Mouse (Mus musculus) hindbrain, postnatal 0 days (tissue): ENCODE results near the gene Gbp10. TPM values are rescaled to one million over a fixed set of nuclear protein-coding genes. Genes with fewer than 3 reads are reported as not detected.
A peak's percentile ranks its signal among the peaks of the same experiment; 100 is the strongest.
"Not testable (repeated sequence)": the region's sequence is repeated elsewhere in the genome, so short reads cannot be mapped to it uniquely, and the experiment has no call there.

Experiments used
- ATAC-seq: fragments of 200-750 bp; cut with Nextera tagmentation; 2 replicates; pipeline ENCODE4 v1.8.0; 2017; ENCODE audit warnings: mild to moderate bottlenecking, moderate TSS enrichment, moderate library complexity
- DNase-seq: peaks from one replicate; pipeline ENCODE4 v3.0.0-alpha.2; 2015; ENCODE audit warnings: low spot score
- H3K27ac ChIP-seq: fragments of 300-500 bp; sonication (generic); 2 replicates; pipeline ENCODE4 v1.5.1; 2014; ENCODE audit warnings: mild to moderate bottlenecking
- H3K27me3 ChIP-seq: fragments of 300-500 bp; sonication (generic); 2 replicates; pipeline ENCODE4 v1.6.1; 2014; ENCODE audit warnings: low read length, mixed read lengths; ENCODE audit not compliant: insufficient read depth
- H3K36me3 ChIP-seq: fragments of 300-500 bp; sonication (generic); 2 replicates; pipeline ENCODE4 v1.6.1; 2014; ENCODE audit warnings: low read length, mixed read lengths; ENCODE audit not compliant: insufficient read depth
- H3K4me1 ChIP-seq: fragments of 300-500 bp; sonication (generic); 2 replicates; pipeline ENCODE4 v1.6.1; 2014; ENCODE audit warnings: antibody characterized with exemption, low read length, mixed read lengths; ENCODE audit not compliant: insufficient read depth
- H3K4me2 ChIP-seq: fragments of 300-500 bp; sonication (generic); 2 replicates; pipeline ENCODE4 v1.6.1; 2014; ENCODE audit warnings: low read depth, mild to moderate bottlenecking, low read length, moderate library complexity, mixed read lengths
- H3K4me3 ChIP-seq: fragments of 300-500 bp; sonication (generic); 2 replicates; pipeline ENCODE4 v1.5.1; 2014; ENCODE audit warnings: low read length
- H3K9ac ChIP-seq: fragments of 300-500 bp; sonication (generic); replicated peaks from 2 replicates; pipeline ENCODE4 v1.6.1; 2014; ENCODE audit warnings: mild to moderate bottlenecking, low read length, moderate library complexity, mixed read lengths
- H3K9me3 ChIP-seq: fragments of 300-500 bp; sonication (generic); 2 replicates; pipeline ENCODE4 v1.6.1; 2016; ENCODE audit warnings: low read length, mixed read lengths
- CTCF ChIP-seq: IDR thresholded peaks from 2 replicates; pipeline ENCODE4 v1.5.1; 2016; ENCODE audit warnings: antibody characterized with exemption, control low read depth, low read depth
- WGBS: fragments of 180-500 bp; shearing (Covaris S2); extraction: QIAGEN DNeasy Blood & Tissue Kit; methylation state at CpG from one replicate; pipeline ENCODE4 v1.1.7; 2014; 5-methylcytosine and 5-hydroxymethylcytosine counted together
- polyA plus RNA-seq: library from polyadenylated mRNA; unstranded; fragments of >200 nt; fragmentation: Nextera tagmentation; extraction: Ambion mirVana; gene quantifications from 2 replicates; pipeline ENCODE4 v1.2.1, GENCODE M21; 2015
- total RNA-seq: library from RNA; depleted of rRNA; stranded (reverse); fragments of >200 nt; gene quantifications from 2 replicates; pipeline ENCODE4 v1.2.3, GENCODE M21; 2014; rRNA removed

The Gbp10 gene
- 1.6 and 1.9 TPM in 2 replicates for total RNA-seq
- polyA plus RNA-seq, result 0.55 and 0.61 TPM in 2 replicates

DNA sequence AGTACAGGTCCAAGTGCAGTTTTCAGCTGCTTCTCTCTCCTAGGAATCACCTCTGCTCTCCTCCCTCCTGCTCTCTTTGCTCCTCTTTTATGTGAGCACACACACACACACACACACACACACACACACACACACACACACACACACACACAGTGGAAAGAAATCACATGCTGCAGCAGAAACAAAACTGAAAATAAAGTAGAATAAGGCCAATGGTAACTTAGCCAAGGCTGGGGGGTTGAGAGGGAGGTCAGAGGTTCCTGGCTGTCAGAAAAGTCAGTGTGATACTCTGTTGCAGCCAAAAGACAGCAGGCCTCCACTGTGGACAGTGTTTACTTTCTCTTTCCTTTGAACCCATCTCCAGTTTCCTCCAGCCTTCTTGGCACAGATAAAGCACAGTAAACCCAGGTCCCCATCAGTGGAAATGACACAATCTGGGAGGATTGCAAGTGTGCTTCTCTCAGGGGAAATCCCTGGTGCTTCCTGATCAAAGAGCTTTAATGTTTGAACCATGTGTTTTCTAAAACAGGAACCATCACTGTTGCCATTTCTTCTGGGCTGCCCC is at the start of gene Gbp10:
Gene Gbp10 (minus strand): TSS at position 51 of the 565 bp plus-strand sequence.
- not testable (repeated sequence) for H3K4me2 ChIP-seq, H3K36me3 ChIP-seq, H3K4me1 ChIP-seq, H3K4me3 ChIP-seq, H3K27ac ChIP-seq, H3K9me3 ChIP-seq, H3K9ac ChIP-seq, H3K27me3 ChIP-seq
- ATAC-seq, result peak; percentile 61; the same call in 1 of the 2 replicates
- DNase-seq, result peak; percentile 39

DNA sequence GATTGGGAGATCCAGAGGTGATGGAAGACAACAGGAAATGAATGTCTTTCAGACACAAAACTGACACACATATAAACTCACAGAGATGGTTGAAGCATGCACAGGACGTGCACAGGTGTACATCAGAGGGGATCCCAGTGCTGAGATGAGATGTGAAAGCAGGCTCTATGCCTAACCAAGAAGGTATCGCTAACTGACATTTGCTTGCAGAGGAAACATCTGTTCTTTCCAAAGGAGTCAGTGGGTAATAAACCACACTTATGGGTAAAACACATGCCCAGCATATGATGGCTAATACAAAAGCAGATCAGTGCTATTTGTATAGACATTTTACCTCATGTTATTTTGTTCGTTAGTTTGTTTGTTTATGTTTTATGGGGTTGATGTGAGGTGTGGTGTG is 21.3 kb upstream of the Gbp10 start:
- not testable (repeated sequence) for H3K27me3 ChIP-seq, DNase-seq, ATAC-seq, H3K9me3 ChIP-seq, H3K4me3 ChIP-seq, H3K9ac ChIP-seq, H3K4me2 ChIP-seq, H3K36me3 ChIP-seq, H3K4me1 ChIP-seq, H3K27ac ChIP-seq
- WGBS, result no CpG with 5 or more reads among the region's 3 CpGs

DNA sequence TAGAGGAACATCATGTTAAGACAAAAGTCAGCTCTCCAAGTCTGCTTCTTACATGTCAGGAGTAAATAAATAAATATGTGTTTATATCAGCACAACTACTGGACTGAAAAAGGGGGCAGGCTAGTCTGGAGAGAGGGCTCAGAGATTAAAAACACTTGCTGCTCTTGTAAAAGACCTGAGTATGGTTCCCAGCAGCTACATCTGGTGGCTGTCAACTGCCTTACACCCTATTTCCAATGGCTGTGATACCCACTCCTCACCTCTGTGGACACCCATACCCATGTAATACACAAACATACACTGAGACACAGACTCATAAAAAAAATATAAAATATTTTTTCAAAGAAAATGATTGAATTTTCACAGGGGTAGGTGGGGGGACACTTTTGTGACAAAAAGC is 13.2 kb upstream of the Gbp10 start:
- Histone ChIP-seq H3K4me1 (no peaks in the 10 kb centered on the region), H3K9me3 (no peaks in the 10 kb centered on the region), H3K4me2 (no peak overlapping the region), H3K4me3 (no peak overlapping the region), H3K27me3 (no peaks in the 10 kb centered on the region), H3K9ac (no peak overlapping the region), H3K36me3 (no peaks in the 10 kb centered on the region), H3K27ac (no peak overlapping the region)
- no peak for DNase-seq
- TF ChIP-seq CTCF, result peak; percentile 44
- no peak for ATAC-seq

DNA sequence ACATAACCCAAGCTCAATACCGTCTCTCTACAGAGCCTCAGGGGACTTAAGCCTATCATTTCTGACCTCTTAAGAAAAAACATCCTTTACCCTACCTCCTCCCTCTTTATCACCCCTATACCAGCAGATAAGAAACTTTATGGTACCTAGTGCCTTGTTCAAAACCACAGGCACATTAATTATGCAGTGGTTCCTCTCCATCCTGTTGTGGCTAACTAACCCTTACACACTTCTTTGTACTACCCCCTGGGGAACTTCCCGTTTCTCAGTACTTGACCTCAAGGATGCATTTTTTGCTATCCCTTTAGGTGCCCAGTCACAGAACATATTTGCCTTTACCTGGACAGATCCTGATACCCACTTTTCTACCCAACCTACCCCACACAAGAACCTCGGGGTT is 5.4 kb upstream of the Gbp10 start:
- not testable (repeated sequence) for H3K9ac ChIP-seq, H3K27ac ChIP-seq, H3K36me3 ChIP-seq, H3K4me3 ChIP-seq, H3K4me1 ChIP-seq, H3K27me3 ChIP-seq, H3K9me3 ChIP-seq, DNase-seq, ATAC-seq, H3K4me2 ChIP-seq
- WGBS, result 78% methylated on average over 3 of the region's 3 CpGs

DNA sequence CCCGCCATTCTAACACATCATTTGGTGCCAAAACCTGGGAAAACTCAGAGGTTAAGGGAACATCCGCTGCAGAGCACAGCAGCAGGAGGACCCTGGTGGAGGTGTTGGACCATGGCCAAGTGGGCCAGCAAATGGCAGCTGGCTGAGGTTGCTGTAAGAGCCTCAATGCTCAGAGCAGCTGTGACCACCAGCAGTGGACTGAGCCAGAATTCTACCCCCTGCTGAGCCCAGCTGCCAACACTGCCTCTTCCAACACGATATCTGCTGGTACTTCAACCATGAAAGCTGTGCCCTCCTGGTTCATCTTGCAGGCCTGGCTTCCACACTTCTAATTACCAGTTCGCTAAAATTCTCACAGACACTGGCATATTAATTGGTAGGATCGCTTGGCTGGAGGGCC is 1.6 kb upstream of the Gbp10 start:
- peak; percentile 91 for ATAC-seq
- H3K9me3 ChIP-seq, H3K4me3 ChIP-seq, H3K9ac ChIP-seq, H3K27me3 ChIP-seq, H3K4me2 ChIP-seq, H3K27ac ChIP-seq, H3K36me3 ChIP-seq, H3K4me1 ChIP-seq: not testable (repeated sequence)
- DNase-seq, result peak; percentile 54
- WGBS, result 48% methylated on average over 5 of the region's 5 CpGs

DNA sequence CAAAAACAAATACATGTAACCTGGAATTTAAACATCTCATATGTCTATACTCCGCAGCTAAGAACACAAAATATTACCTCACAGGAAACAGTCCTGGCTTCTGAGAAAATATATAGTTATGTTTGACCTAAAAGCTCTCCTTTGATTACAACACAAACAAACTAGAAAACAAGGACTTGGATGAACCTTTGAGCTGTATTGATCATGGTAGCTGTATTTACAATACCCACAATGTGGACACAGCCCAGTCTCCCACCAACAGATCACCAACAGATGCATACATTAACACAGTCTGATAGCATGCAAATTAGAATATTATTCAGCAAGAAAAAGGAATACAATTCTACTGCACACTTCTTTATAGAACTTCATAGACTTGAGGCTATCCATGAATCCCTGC is 931 bp downstream of the Gbp10 start:
- 93% methylated on average over 1 of the region's 1 CpGs for WGBS
- not testable (repeated sequence) for H3K4me2 ChIP-seq

DNA sequence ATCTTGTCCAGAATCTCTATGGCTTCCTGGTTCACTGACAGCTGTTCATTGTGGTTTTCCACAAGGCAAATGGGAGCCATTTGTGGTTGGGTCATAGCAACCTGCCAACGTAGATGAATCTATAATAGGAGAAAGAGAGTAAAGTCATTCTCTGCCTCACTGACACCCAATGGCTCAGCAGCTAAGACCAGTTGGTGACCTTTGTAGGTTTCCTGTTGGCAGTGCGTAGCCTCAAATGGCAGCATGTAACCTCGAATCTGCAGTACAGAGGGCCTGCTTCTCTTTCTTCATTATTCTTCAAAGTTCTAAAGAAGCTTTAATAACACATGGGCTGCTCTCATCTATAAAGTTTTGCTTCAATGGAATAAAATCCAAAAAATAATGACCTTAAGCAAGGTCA is 3.3 kb downstream of the Gbp10 start:
- DNase-seq, H3K4me2 ChIP-seq, H3K36me3 ChIP-seq, H3K27me3 ChIP-seq, H3K9ac ChIP-seq, H3K4me3 ChIP-seq, H3K4me1 ChIP-seq, ATAC-seq, H3K9me3 ChIP-seq, H3K27ac ChIP-seq: not testable (repeated sequence)
- WGBS, result 66% methylated on average over 3 of the region's 3 CpGs

More for the DNA sequence above, 931 bp downstream of the Gbp10 start:
- not testable (repeated sequence) for H3K4me3 ChIP-seq, H3K4me1 ChIP-seq, H3K9ac ChIP-seq, H3K9me3 ChIP-seq, DNase-seq, ATAC-seq, H3K27ac ChIP-seq, H3K27me3 ChIP-seq, H3K36me3 ChIP-seq

DNA sequence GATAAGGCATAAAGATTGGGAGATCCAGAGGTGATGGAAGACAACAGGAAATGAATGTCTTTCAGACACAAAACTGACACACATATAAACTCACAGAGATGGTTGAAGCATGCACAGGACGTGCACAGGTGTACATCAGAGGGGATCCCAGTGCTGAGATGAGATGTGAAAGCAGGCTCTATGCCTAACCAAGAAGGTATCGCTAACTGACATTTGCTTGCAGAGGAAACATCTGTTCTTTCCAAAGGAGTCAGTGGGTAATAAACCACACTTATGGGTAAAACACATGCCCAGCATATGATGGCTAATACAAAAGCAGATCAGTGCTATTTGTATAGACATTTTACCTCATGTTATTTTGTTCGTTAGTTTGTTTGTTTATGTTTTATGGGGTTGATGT is 30.4 kb downstream of the Gbp10 start:
- H3K9me3 ChIP-seq, H3K9ac ChIP-seq, H3K4me2 ChIP-seq, H3K4me1 ChIP-seq, DNase-seq, H3K36me3 ChIP-seq, H3K4me3 ChIP-seq, ATAC-seq, H3K27ac ChIP-seq, H3K27me3 ChIP-seq: not testable (repeated sequence)
- WGBS, result no CpG with 5 or more reads among the region's 3 CpGs

DNA sequence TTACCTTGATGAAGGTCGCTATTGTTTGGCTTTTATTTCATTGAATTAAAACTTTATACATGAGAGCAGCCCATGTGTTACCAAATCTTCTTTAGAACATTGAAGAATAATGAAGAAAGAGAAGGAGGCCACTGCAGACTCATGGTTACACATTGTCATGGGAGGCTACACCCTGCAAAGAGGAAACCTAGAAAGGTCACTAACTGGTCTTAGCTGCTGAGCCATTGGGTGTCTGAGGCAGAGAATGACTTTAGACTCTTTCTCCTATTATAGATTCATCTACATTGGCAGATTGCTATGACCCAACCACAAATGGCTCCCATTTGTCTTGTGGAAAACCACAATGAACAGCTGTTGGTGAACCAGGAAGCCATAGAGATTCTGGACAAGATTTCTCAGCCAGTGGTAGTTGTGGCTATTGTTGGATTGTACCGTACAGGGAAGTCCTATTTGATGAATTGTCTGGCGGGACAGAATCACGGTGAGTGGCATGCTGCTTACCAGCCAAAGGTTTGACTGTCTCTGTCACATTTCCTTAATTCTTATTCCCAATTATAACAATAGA is 38.5 kb downstream of the Gbp10 start:
- not testable (repeated sequence) for H3K36me3 ChIP-seq, H3K9ac ChIP-seq, H3K4me1 ChIP-seq, DNase-seq, ATAC-seq, H3K9me3 ChIP-seq, H3K27me3 ChIP-seq, H3K27ac ChIP-seq, H3K4me3 ChIP-seq, H3K4me2 ChIP-seq
- 89% methylated on average over 4 of the region's 4 CpGs for WGBS

DNA sequence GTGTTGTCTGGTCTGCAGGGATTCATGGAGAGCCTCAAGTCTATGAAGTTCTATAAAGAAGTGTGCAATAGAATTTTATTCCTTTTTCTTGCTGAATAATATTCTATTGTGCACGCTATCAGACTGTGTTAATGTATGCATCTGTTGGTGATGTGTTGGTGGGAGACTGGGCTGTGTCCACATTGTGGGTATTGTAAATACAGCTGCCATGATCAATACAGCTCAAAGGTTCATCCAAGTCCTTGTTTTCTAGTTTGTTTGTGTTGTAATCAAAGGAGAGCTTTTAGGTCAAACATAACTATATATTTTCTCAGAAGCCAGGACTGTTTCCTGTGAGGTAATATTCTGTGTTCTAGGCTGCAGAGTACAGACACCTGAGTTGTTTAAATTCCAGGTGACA is 40.2 kb downstream of the Gbp10 start:
- not testable (repeated sequence) for DNase-seq, H3K4me3 ChIP-seq, H3K4me1 ChIP-seq, H3K4me2 ChIP-seq, H3K9ac ChIP-seq, H3K27me3 ChIP-seq, H3K36me3 ChIP-seq, H3K9me3 ChIP-seq, ATAC-seq, H3K27ac ChIP-seq
- 93% methylated on average over 1 of the region's 1 CpGs for WGBS
